Mouse (Mus musculus): ENCODE results near the gene Actc1. TPM values are rescaled to one million over a fixed set of nuclear protein-coding genes. Genes with fewer than 3 reads are reported as not detected.

The Actc1 gene
- polyA plus RNA-seq, 1 experiment from 2014 or later: 0.82 TPM

GRCm38 (mm10) chr2:114057303-114057853 lies 4.0 kb upstream of the Actc1 start:
- H3K27ac ChIP-seq: no peak overlapping the region
- WGBS: 33% methylated on average over 10 of the region's 10 CpGs
- no peaks in the 10 kb centered on the region for H3K9me3 ChIP-seq (ENCODE audit: control insufficient read depth, low read length)
- H3K4me1 ChIP-seq (replicated peaks; ENCODE audit: control insufficient read depth, insufficient read depth, low read length): 0 out of 2 replicates have a peak, but pooled peaks cover 3% of the 10 kb centered on the region
- ATAC-seq (ENCODE audit: low FRiP score): no peak
- no peak for DNase-seq (ENCODE audit: low spot score)
- H3K4me2 ChIP-seq (replicated peaks): no peak overlapping the region
- no peak overlapping the region for H3K4me3 ChIP-seq (replicated peaks; ENCODE audit: low read length)
- H3K36me3 ChIP-seq (replicated peaks; ENCODE audit: control insufficient read depth, insufficient read depth): no peaks in the 10 kb centered on the region
- H3K27me3 ChIP-seq (ENCODE audit: control insufficient read depth, insufficient read depth, low read length): no peaks in the 10 kb centered on the region
- no peak overlapping the region for H3K9ac ChIP-seq

- Histone ChIP-seq H3K9ac (no peak overlapping the region), H3K9me3 (ENCODE audit: control insufficient read depth, low read length) (no peaks in the 10 kb centered on the region), H3K4me1 (replicated peaks; ENCODE audit: control insufficient read depth, insufficient read depth, low read length) (no peaks in the 10 kb centered on the region), H3K27me3 (ENCODE audit: control insufficient read depth, insufficient read depth, low read length) (no peaks in the 10 kb centered on the region), H3K4me3 (replicated peaks; ENCODE audit: low read length) (no peak overlapping the region), H3K36me3 (replicated peaks; ENCODE audit: control insufficient read depth, insufficient read depth) (no peaks in the 10 kb centered on the region), H3K4me2 (replicated peaks) (no peak overlapping the region), H3K27ac (no peak overlapping the region)
- 88% methylated on average over 4 of the region's 4 CpGs for WGBS
- ATAC-seq (ENCODE audit: low FRiP score) (no peak), DNase-seq (ENCODE audit: low spot score) (no peak)
Measured at GRCm38 (mm10) chr2:114054129-114054528, 781 bp upstream of the Actc1 start.

- ATAC-seq (ENCODE audit: low FRiP score): no peak
- H3K27me3 ChIP-seq (ENCODE audit: control insufficient read depth, insufficient read depth, low read length): no peaks in the 10 kb centered on the region
- no peak overlapping the region for H3K9ac ChIP-seq
- no peak overlapping the region for H3K4me2 ChIP-seq (replicated peaks)
- H3K4me3 ChIP-seq (replicated peaks; ENCODE audit: low read length): no peak overlapping the region
- H3K27ac ChIP-seq: no peak overlapping the region
- DNase-seq (ENCODE audit: low spot score): no peak
- H3K9me3 ChIP-seq (ENCODE audit: control insufficient read depth, low read length): no peaks in the 10 kb centered on the region
- H3K4me1 ChIP-seq (replicated peaks; ENCODE audit: control insufficient read depth, insufficient read depth, low read length): no peaks in the 10 kb centered on the region
- H3K36me3 ChIP-seq (replicated peaks; ENCODE audit: control insufficient read depth, insufficient read depth): no peaks in the 10 kb centered on the region
- WGBS: 94% methylated on average over 13 of the region's 14 CpGs
Measured at GRCm38 (mm10) chr2:114051871-114052241, 1.5 kb downstream of the Actc1 start.

GRCm38 (mm10) chr2:114051111-114051870 lies 2.1 kb downstream of the Actc1 start:
- H3K9ac ChIP-seq: no peak overlapping the region
- no peaks in the 10 kb centered on the region for H3K4me1 ChIP-seq (replicated peaks; ENCODE audit: control insufficient read depth, insufficient read depth, low read length)
- H3K27me3 ChIP-seq (ENCODE audit: control insufficient read depth, insufficient read depth, low read length): no peaks in the 10 kb centered on the region
- 95% methylated on average over 7 of the region's 7 CpGs for WGBS
- H3K4me3 ChIP-seq (replicated peaks; ENCODE audit: low read length): no peak overlapping the region
- DNase-seq (ENCODE audit: low spot score) (no peak), ATAC-seq (ENCODE audit: low FRiP score) (no peak)
- H3K9me3 ChIP-seq (ENCODE audit: control insufficient read depth, low read length): no peaks in the 10 kb centered on the region
- no peaks in the 10 kb centered on the region for H3K36me3 ChIP-seq (replicated peaks; ENCODE audit: control insufficient read depth, insufficient read depth)
- no peak overlapping the region for H3K4me2 ChIP-seq (replicated peaks)
- no peak overlapping the region for H3K27ac ChIP-seq

GRCm38 (mm10) chr2:114050150-114050549 lies 3.2 kb downstream of the Actc1 start:
- Histone ChIP-seq H3K36me3 (replicated peaks; ENCODE audit: control insufficient read depth, insufficient read depth) (no peaks in the 10 kb centered on the region), H3K9ac (no peak overlapping the region), H3K27me3 (ENCODE audit: control insufficient read depth, insufficient read depth, low read length) (no peaks in the 10 kb centered on the region), H3K9me3 (ENCODE audit: control insufficient read depth, low read length) (no peaks in the 10 kb centered on the region), H3K4me3 (replicated peaks; ENCODE audit: low read length) (no peak overlapping the region), H3K27ac (no peak overlapping the region), H3K4me2 (replicated peaks) (no peak overlapping the region), H3K4me1 (replicated peaks; ENCODE audit: control insufficient read depth, insufficient read depth, low read length) (no peaks in the 10 kb centered on the region)
- no peak for ATAC-seq (ENCODE audit: low FRiP score)
- 96% methylated on average over 7 of the region's 7 CpGs for WGBS
- no peak for DNase-seq (ENCODE audit: low spot score)

GRCm38 (mm10) chr2:114049372-114049771 lies 4.0 kb downstream of the Actc1 start:
- H3K36me3 ChIP-seq (replicated peaks; ENCODE audit: control insufficient read depth, insufficient read depth): no peaks in the 10 kb centered on the region
- DNase-seq (ENCODE audit: low spot score) (no peak), ATAC-seq (ENCODE audit: low FRiP score) (no peak)
- no peak overlapping the region for H3K4me3 ChIP-seq (replicated peaks; ENCODE audit: low read length)
- no peaks in the 10 kb centered on the region for H3K9me3 ChIP-seq (ENCODE audit: control insufficient read depth, low read length)
- H3K27ac ChIP-seq: no peak overlapping the region
- no peaks in the 10 kb centered on the region for H3K4me1 ChIP-seq (replicated peaks; ENCODE audit: control insufficient read depth, insufficient read depth, low read length)
- no peak overlapping the region for H3K9ac ChIP-seq
- no peak overlapping the region for H3K4me2 ChIP-seq (replicated peaks)
- 95% methylated on average over 7 of the region's 7 CpGs for WGBS
- no peaks in the 10 kb centered on the region for H3K27me3 ChIP-seq (ENCODE audit: control insufficient read depth, insufficient read depth, low read length)

GRCm38 (mm10) chr2:114047960-114048611 lies 5.3 kb downstream of the Actc1 start:
- no peaks in the 10 kb centered on the region for H3K36me3 ChIP-seq (replicated peaks; ENCODE audit: control insufficient read depth, insufficient read depth)
- no peaks in the 10 kb centered on the region for H3K27me3 ChIP-seq (ENCODE audit: control insufficient read depth, insufficient read depth, low read length)
- ATAC-seq (ENCODE audit: low FRiP score) (no peak), DNase-seq (ENCODE audit: low spot score) (no peak)
- no peak overlapping the region for H3K9ac ChIP-seq
- no peak overlapping the region for H3K27ac ChIP-seq
- no peak overlapping the region for H3K4me2 ChIP-seq (replicated peaks)
- no peaks in the 10 kb centered on the region for H3K9me3 ChIP-seq (ENCODE audit: control insufficient read depth, low read length)
- 89% methylated on average over 5 of the region's 5 CpGs for WGBS
- H3K4me3 ChIP-seq (replicated peaks; ENCODE audit: low read length): no peak overlapping the region
- no peaks in the 10 kb centered on the region for H3K4me1 ChIP-seq (replicated peaks; ENCODE audit: control insufficient read depth, insufficient read depth, low read length)

- 96% methylated on average over 5 of the region's 5 CpGs for WGBS
- no peak for DNase-seq (ENCODE audit: low spot score)
- Histone ChIP-seq H3K27ac (no peak overlapping the region), H3K4me3 (replicated peaks; ENCODE audit: low read length) (no peak overlapping the region), H3K36me3 (replicated peaks; ENCODE audit: control insufficient read depth, insufficient read depth) (no peaks in the 10 kb centered on the region), H3K4me2 (replicated peaks) (no peak overlapping the region), H3K27me3 (ENCODE audit: control insufficient read depth, insufficient read depth, low read length) (no peaks in the 10 kb centered on the region), H3K9ac (no peak overlapping the region), H3K9me3 (ENCODE audit: control insufficient read depth, low read length) (no peaks in the 10 kb centered on the region), H3K4me1 (replicated peaks; ENCODE audit: control insufficient read depth, insufficient read depth, low read length) (no peaks in the 10 kb centered on the region)
- ATAC-seq (ENCODE audit: low FRiP score): no peak
Measured at GRCm38 (mm10) chr2:114046151-114046664, 7.1 kb downstream of the Actc1 start.

- DNase-seq (ENCODE audit: low spot score) (no peak), ATAC-seq (ENCODE audit: low FRiP score) (no peak)
- no peaks in the 10 kb centered on the region for H3K4me1 ChIP-seq (replicated peaks; ENCODE audit: control insufficient read depth, insufficient read depth, low read length)
- H3K4me2 ChIP-seq (replicated peaks): no peak overlapping the region
- H3K9ac ChIP-seq: no peak overlapping the region
- no peaks in the 10 kb centered on the region for H3K9me3 ChIP-seq (ENCODE audit: control insufficient read depth, low read length)
- H3K27me3 ChIP-seq (ENCODE audit: control insufficient read depth, insufficient read depth, low read length): no peaks in the 10 kb centered on the region
- WGBS: 80% methylated on average over 2 of the region's 2 CpGs
- no peak overlapping the region for H3K27ac ChIP-seq
- H3K36me3 ChIP-seq (replicated peaks; ENCODE audit: control insufficient read depth, insufficient read depth): no peaks in the 10 kb centered on the region
- H3K4me3 ChIP-seq (replicated peaks; ENCODE audit: low read length): no peak overlapping the region
Measured at GRCm38 (mm10) chr2:114037926-114038325, 15.4 kb downstream of the Actc1 start.

Data from hindbrain, embryonic 14.5 days (tissue).